Mouse (Mus musculus) limb, embryonic 12.5 days (tissue): ENCODE results near the gene Ggt5. TPM values are rescaled to one million over a fixed set of nuclear protein-coding genes. Genes with fewer than 3 reads are reported as not detected.

Experiments used
- polyA plus RNA-seq: library from polyadenylated mRNA; unstranded; fragments of >200 nt; fragmentation: Nextera tagmentation; extraction: Ambion mirVana; gene quantifications from 2 replicates; pipeline ENCODE4 v1.2.1, GENCODE M21; 2016

Gene Ggt5
- polyA plus RNA-seq, 1 experiment from 2014 or later, result 1.1 TPM

Other genes starting within 250 kb of the Ggt5 start
- 0.24 and 0.36 TPM in 2 replicates for gene Upb1, start 188.2 kb upstream of the Ggt5 start, polyA plus RNA-seq
- 179 and 203 TPM in 2 replicates for gene Snrpd3, start 71.8 kb upstream of the Ggt5 start, polyA plus RNA-seq
- gene Gucd1, start 71.4 kb upstream of the Ggt5 start, polyA plus RNA-seq, result 24.0 and 30.0 TPM in 2 replicates
- 0.93 and 1.3 TPM in 2 replicates for gene Lrrc75b, start 29.0 kb upstream of the Ggt5 start, polyA plus RNA-seq
- gene Ggt1, start 27.7 kb upstream of the Ggt5 start, polyA plus RNA-seq, result 0.79 and 0.88 TPM in 2 replicates
- 1.5 and 2.2 TPM in 2 replicates for gene Susd2, start 54.7 kb downstream of the Ggt5 start, polyA plus RNA-seq
- gene Cabin1, start 175.0 kb downstream of the Ggt5 start, polyA plus RNA-seq, result 27.2 and 29.3 TPM in 2 replicates
- gene Ddt, start 184.1 kb downstream of the Ggt5 start, polyA plus RNA-seq, result 104 and 112 TPM in 2 replicates
- gene Gm20441, start 191.6 kb downstream of the Ggt5 start, polyA plus RNA-seq, result 0.35 TPM in 1 of 2 replicates, not detected in the other
- 9.2 and 9.4 TPM in 2 replicates for gene Gstt3, start 192.1 kb downstream of the Ggt5 start, polyA plus RNA-seq
- gene Gstt1, start 209.2 kb downstream of the Ggt5 start, polyA plus RNA-seq, result 9.2 and 9.8 TPM in 2 replicates
- not detected in 2 replicates for gene Gstt4, start 233.2 kb downstream of the Ggt5 start, polyA plus RNA-seq
- gene Gstt2, start 248.1 kb downstream of the Ggt5 start, polyA plus RNA-seq, result 9.7 and 11.1 TPM in 2 replicates